Mouse (Mus musculus): ENCODE data around the gene Vrk1.

- TF ChIP-seq KAT2A (IDR thresholded peaks at IDR 0.05; ENCODE audit: insufficient replicate concordance, low read length) (no peak), SMC3 (IDR thresholded peaks at IDR 0.05; ENCODE audit: low read depth, low read length) (no peak), MEF2A (IDR thresholded peaks at IDR 0.05; ENCODE audit: borderline replicate concordance, low read depth, low read length) (no peak), RAD21 (IDR thresholded peaks at IDR 0.05; ENCODE audit: low read depth, low read length) (no peak), CTCF (conservative IDR thresholded peaks at IDR 0.05 in 1 of 2, IDR thresholded peaks at IDR 0.05 in 1 of 2; ENCODE audit: low read depth in 2 of 2, low read length in 2 of 2) (no peak)
These were observed 1.5 kb upstream of the Vrk1 start for GRCm38 (mm10) chr12:106008348-106009050.

All from CH12.LX (cell line).